Mouse (Mus musculus): Measurements from ENCODE around the gene Vmn1r10.

Gene Vmn1r10

DNA sequence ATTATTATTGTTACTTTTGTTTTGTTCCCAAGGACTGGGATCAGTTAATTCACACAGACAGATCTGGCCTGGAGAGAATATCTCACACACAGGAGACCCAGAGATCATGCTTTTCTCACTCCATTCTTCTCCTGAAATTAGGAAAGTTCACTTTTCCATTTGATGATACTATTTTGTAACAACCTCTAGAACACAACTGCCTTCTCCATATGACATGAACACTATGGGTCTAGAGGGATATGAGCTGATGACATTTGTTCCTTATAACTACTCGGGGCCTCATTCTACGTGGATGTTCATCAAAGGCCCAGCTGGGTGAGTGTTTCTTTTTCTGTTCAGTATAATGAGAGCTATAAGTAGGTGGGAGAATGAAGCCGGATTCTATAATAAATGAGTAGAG is at the start of gene Vmn1r10:
Vmn1r10 (plus strand) TSS at position 301 of the 400 bp plus-strand sequence.
- no peak for DNase-seq (ENCODE audit: low read depth, low spot score)

- DNase-seq (ENCODE audit: low read depth, low spot score) = no peak
Measured at GRCm38 (mm10) chr6:57063730-57064129, 45.5 kb upstream of the Vmn1r10 start.

DNA sequence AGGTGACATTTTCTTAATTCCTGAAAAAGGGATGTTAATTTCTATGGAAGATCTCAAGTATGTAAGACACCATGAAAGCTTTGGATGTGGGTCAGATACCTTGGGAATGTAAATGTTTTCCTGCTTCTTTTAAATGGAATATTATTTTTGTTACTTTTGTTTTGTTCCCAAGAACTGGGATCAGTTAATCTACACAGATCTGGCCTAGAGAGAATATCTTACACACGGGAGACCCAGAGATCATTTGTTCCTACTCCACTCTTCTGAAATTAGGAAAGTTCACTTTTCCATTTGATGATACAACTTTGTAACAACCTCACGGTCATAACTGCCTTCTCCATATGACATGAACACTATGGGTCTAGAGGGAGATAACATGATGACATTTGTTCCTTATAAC is 42.8 kb upstream of the Vmn1r10 start, which contains the start of gene Vmn1r9:
Vmn1r9 (plus strand) TSS at position 301 of the 400 bp plus-strand sequence.
- DNase-seq (ENCODE audit: low read depth, low spot score) = no peak

DNA sequence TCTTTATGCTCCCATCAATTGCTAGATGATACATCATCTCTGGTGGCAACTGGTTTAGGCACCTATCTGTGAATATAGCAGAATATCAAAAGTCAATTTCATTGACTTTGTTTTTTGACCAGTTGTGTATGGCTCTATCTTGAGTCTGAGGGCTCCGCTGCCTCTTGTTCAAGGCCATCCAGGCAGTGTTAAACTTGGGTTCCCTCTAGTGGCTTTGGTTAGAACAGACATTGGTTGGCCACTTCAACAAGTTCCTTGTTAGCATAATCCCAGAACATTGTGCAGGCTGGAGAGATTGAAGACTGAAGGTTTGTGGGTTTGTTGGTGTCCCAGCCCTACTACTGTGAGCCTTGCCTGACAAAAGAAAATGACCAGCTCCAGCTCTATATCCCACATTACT is 2.9 kb upstream of the Vmn1r10 start:
- peak; percentile 0 for DNase-seq (ENCODE audit: low read depth, low spot score)

GRCm38 (mm10) chr6:57133155-57133554 is 23.9 kb downstream of the Vmn1r10 start, which contains the start of gene Vmn1r11:
Gene Vmn1r11, plus strand, starts transcription at chr6:57133455.
- no peak for DNase-seq (ENCODE audit: low read depth, low spot score)

GRCm38 (mm10) chr6:57156619-57157018 is 47.4 kb downstream of the Vmn1r10 start, which contains the start of gene Vmn1r12:
Gene Vmn1r12, plus strand, starts transcription at chr6:57156919.
- DNase-seq (ENCODE audit: low read depth, low spot score) = no peak
